Mouse (Mus musculus) thymus, adult 2 months (tissue): ENCODE measurements around the gene Plekhj1. TPM values are rescaled to one million over a fixed set of nuclear protein-coding genes. Genes with fewer than 3 reads are reported as not detected.
A peak's percentile ranks its signal among the peaks of the same experiment; 100 is the strongest.

ENCODE experiments used
- DNase-seq: peaks from one replicate; pipeline ENCODE4 v3.0.0; 2021
- H3K27ac ChIP-seq: fragments of 200-500 bp; 2 replicates; pipeline ENCODE4 v1.5.1; 2012; ENCODE audit warnings: low read length, control low read depth; ENCODE audit not compliant: control insufficient read depth, insufficient read depth
- H3K27me3 ChIP-seq: fragments of 200-500 bp; 2 replicates; pipeline ENCODE4 v1.6.1; 2012; ENCODE audit warnings: mild to moderate bottlenecking, low read length, moderate library complexity, mixed read lengths; ENCODE audit not compliant: control insufficient read depth, insufficient read depth
- H3K36me3 ChIP-seq: fragments of 200-500 bp; 2 replicates; pipeline ENCODE4 v1.6.1; 2012; ENCODE audit warnings: mild to moderate bottlenecking, low read length, moderate library complexity; ENCODE audit not compliant: control insufficient read depth, insufficient read depth
- H3K4me1 ChIP-seq: fragments of 200-500 bp; replicated peaks from 2 replicates; pipeline ENCODE4 v1.6.1; 2012; ENCODE audit warnings: low read length; ENCODE audit not compliant: control insufficient read depth, insufficient read depth
- H3K4me3 ChIP-seq: fragments of 200-500 bp; 2 replicates; pipeline ENCODE4 v1.5.1; 2012; ENCODE audit warnings: mild to moderate bottlenecking, low read length, control low read depth, moderate library complexity; ENCODE audit not compliant: control insufficient read depth, insufficient read depth
- CTCF ChIP-seq: fragments of 200-500 bp; IDR thresholded peaks from 2 replicates; pipeline ENCODE4 v1.5.1; 2012; ENCODE audit warnings: mild to moderate bottlenecking, control low read depth, low read length, moderate library complexity, borderline replicate concordance; ENCODE audit not compliant: control insufficient read depth, poor library complexity, insufficient read depth; ENCODE audit errors: extremely low read depth
- POLR2A ChIP-seq: fragments of 200-500 bp; IDR thresholded peaks from 2 replicates; pipeline ENCODE4 v1.6.1; 2012; ENCODE audit warnings: mild to moderate bottlenecking, low read length, control low read depth, moderate library complexity; ENCODE audit not compliant: control insufficient read depth, poor library complexity, insufficient read depth; ENCODE audit errors: extremely low read depth
- WGBS: fragments of 180-500 bp; shearing (Covaris S2); methylation state at CpG from one replicate; pipeline ENCODE4 v1.1.7; 2018; 5-methylcytosine and 5-hydroxymethylcytosine counted together
- polyA plus RNA-seq: library from polyadenylated mRNA; depleted of rRNA; stranded (reverse); fragments of >200 nt; gene quantifications from 2 replicates; pipeline ENCODE4 v1.2.3, GENCODE M21; 2012

The Plekhj1 gene
- polyA plus RNA-seq, 1 experiment = 153 TPM

DNA sequence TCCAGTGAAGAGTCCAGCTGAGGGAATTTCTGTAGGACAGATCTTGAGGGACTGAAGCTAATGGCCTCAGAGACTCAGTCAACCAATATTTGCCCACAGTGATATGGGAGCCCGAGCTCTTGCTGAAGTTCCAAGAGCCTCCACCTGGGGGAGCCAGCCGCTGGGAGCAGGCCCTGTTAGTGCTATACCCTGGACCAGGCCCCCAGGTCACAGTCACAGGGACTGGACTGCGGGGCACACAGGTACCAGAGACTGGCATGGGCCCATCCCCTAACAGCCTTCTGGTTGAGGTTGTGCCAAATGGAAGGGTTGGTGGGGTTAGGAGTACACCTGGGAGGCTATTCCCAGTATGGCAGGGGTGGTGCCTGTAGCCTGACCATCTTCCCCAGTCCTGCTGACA, 7.5 kb upstream of the Plekhj1 start:
- Histone ChIP-seq H3K4me3 (no peak overlapping the region), H3K36me3 (peaks cover 23% of the 10 kb centered on the region), H3K27me3 (peaks cover 21% of the 10 kb centered on the region), H3K27ac (no peak overlapping the region), H3K4me1 (peaks cover 16% of the 10 kb centered on the region)
- WGBS = 17% methylated on average over 3 of the region's 3 CpGs
- peak; percentile 72 for DNase-seq
- peak; percentile 74 for TF ChIP-seq CTCF
- TF ChIP-seq POLR2A = no peak

DNA sequence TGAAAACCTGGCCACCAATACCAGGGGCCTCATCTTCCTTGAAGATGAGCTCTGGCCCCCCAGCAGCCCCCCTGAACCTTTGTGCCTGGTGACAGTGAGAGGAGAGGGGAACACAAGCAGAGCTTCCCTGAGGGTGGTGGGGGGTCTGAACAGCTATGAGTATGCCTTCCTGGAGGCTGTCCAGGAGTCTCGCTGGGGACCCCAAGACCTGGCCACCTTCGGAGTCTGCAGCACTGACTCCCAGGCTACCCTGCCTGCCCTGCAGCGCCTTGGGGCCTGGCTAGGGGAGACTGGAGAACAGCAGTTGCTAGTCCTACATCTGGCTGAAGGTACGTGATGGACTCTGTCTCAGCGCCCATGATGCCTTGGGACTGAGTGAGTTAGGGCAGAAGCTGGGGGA, 6.9 kb upstream of the Plekhj1 start:
- no peak overlapping the region for H3K4me3 ChIP-seq
- DNase-seq = no peak
- H3K27me3 ChIP-seq = peaks cover 20% of the 10 kb centered on the region
- peaks cover 16% of the 10 kb centered on the region for H3K4me1 ChIP-seq
- WGBS = 93% methylated on average over 5 of the region's 5 CpGs
- H3K36me3 ChIP-seq = peaks cover 23% of the 10 kb centered on the region
- H3K27ac ChIP-seq = no peak overlapping the region
- TF ChIP-seq CTCF = no peak
- no peak for TF ChIP-seq POLR2A

DNA sequence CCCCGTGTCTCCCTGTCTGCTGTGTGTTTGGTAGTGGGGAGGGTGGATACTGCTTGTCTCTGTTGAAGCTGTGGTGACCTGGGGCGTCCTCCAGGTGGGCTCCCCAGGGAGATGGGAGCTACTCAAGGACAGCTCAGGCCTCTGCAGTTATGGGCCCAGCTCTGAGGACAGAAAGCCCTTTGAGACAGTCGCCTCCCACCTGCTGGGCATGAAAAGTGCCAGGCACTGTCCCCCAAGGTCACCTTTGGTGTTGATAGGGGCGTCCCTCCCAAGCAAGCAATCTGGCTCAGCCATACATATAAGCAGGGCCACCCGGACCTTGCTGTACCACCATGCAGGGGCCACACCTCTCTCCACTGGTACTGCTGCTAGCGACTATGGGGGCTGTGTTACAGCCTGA, 6.5 kb upstream of the Plekhj1 start, which contains the start of gene Amh:
Gene Amh (plus strand): TSS at position 328 of the 400 bp plus-strand sequence.
- 91% methylated on average over 6 of the region's 6 CpGs for WGBS
- Histone ChIP-seq H3K4me3 (no peak within 1 kb of the TSS), H3K36me3 (peaks cover 23% of the 10 kb centered on the region), H3K4me1 (peaks cover 19% of the 10 kb centered on the region), H3K27me3 (peaks cover 16% of the 10 kb centered on the region), H3K27ac (no peak within 1 kb of the TSS)
- no peak for TF ChIP-seq POLR2A
- no peak for TF ChIP-seq CTCF
- no peak for DNase-seq

DNA sequence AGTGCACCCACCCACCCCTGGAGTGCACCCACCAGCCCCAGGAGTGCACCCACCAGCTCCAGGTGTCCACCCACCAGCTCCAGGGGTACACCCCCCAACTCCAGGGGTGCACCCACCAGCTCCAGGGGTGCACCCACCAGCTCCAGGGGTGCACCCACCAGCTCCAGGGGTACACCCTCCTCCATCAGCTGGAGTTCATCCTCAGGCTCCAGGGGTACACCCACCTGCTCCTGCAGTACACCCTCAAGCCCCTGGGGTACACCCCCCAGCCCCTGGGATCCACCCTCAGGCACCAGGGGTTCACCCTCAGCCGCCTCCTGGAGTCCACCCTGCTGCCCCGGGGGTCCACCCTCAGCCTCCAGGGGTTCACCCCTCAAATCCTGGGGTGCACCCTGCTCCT, 5.9 kb upstream of the Plekhj1 start:
- Histone ChIP-seq H3K36me3 (peaks cover 23% of the 10 kb centered on the region), H3K4me1 (peaks cover 22% of the 10 kb centered on the region), H3K27ac (no peak overlapping the region), H3K27me3 (peaks cover 13% of the 10 kb centered on the region), H3K4me3 (no peak overlapping the region)
- TF ChIP-seq CTCF = no peak
- TF ChIP-seq POLR2A = no peak
- DNase-seq = no peak
- 100% methylated on average over 2 of the region's 2 CpGs for WGBS

DNA sequence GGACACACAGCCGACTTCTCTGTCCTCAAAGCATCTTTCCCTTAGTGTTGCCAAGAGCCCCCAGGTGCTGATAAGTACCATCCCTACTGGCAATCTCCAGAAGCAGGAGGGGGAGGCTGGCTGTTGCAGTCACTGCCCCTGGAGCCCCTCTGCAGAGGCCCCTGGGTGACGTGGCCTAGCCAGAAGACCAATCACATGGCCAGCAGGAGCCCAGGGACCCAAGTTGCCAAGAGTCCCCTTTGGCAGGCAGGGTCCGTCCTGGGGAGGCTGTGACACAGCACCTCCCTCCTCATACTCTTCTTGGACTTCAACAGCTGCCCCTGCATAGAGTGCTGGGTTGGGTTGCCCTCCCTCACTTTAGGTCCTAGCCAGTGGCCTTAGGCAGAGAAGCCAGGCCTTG, 4.6 kb upstream of the Plekhj1 start:
- Histone ChIP-seq H3K27me3 (no peaks in the 10 kb centered on the region; the same call in 1 of the 2 replicates), H3K4me3 (no peak overlapping the region), H3K36me3 (peaks cover 23% of the 10 kb centered on the region), H3K4me1 (peaks cover 22% of the 10 kb centered on the region), H3K27ac (no peak overlapping the region)
- TF ChIP-seq POLR2A (no peak), CTCF (no peak)
- DNase-seq = no peak
- 96% methylated on average over 3 of the region's 3 CpGs for WGBS

DNA sequence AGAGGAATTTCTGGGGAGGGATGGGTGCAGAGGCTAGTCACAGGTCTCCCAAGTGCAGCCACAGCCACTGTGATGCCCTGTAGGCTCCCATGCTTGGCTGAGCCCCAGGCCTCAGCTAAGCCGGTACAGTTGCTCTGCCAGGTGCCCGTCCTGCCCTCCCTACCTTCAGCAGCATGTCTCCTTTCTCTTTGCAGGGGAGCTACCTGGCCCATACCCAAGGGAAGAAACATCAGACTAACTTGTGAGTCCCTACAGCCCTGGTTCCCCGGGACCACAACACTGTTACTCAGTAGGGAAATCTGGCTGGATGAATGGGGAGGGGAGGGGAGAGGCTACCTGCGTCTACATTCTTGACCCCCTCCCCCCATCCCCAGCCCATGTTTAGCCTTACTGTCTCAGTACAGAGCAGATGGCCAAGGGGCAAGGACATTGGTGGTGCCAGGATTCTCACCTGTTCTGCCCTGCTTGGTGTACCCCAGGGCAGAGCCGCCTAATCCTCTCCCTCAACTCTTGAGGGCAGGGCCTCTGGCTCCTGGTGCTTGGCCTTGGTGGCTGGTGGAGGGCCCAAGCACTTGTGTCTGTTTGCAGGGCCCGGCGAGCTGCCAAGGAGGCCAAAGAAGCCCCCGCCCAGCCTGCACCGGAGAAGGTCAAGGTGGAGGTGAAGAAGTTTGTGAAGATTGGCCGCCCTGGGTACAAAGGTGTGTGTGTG, 3.9 kb upstream of the Plekhj1 start:
- Histone ChIP-seq H3K36me3 (peaks cover 23% of the 10 kb centered on the region), H3K4me1 (peaks cover 22% of the 10 kb centered on the region), H3K27ac (no peak overlapping the region), H3K4me3 (no peak overlapping the region), H3K27me3 (no peaks in the 10 kb centered on the region; the same call in 1 of the 2 replicates)
- no peak for TF ChIP-seq POLR2A
- no peak for TF ChIP-seq CTCF
- 95% methylated on average over 10 of the region's 10 CpGs for WGBS
- no peak for DNase-seq

DNA sequence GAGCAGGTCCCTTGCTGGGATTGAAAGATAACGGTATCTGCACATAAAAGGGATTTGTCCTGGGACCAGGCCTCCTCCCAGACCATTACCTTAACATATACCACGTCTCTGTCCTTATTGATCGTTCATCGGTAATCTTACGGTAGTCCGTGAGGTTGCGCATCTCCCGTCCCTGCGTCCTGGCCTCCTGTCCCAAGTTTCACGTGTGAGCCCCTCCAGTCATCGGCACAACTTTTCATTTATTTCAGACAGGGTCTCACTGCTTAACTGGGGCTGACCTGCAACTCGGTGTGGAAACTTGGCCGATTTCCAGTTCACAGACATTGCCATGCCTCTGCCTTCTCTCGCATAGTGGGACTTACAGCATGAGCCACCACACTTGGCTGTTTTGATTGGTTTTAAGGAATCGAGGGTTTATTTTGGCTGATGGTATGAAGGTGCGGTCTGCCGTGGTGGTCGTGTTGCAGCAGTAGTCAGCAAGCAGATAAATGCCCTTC, 692 bp upstream of the Plekhj1 start:
- Histone ChIP-seq H3K4me1 (peaks cover 18% of the 10 kb centered on the region), H3K27ac (no peak overlapping the region), H3K36me3 (peaks cover 22% of the 10 kb centered on the region), H3K4me3 (peak overlapping the region; percentile 60), H3K27me3 (no peaks in the 10 kb centered on the region)
- DNase-seq = no peak
- WGBS = 2% methylated on average over 18 of the region's 18 CpGs
- TF ChIP-seq POLR2A (no peak), CTCF (no peak)
